Mouse (Mus musculus) heart, adult 10 weeks (tissue): Measurements from ENCODE around the gene Shd. TPM values are rescaled to one million over a fixed set of nuclear protein-coding genes. Genes with fewer than 3 reads are reported as not detected.

Source experiments
- polyA plus RNA-seq: library from polyadenylated mRNA; stranded (reverse); fragments of 350-450 nt; fragmentation: Illumina TruSeq; extraction: RNeasy Lipid Tissue Mini Kit (QIAGEN cat#74804); gene quantifications from one replicate; pipeline ENCODE4 v1.2.3, GENCODE M21; 2014; ENCODE audit warnings: low read depth, low replicate concordance

Gene Shd
- 1.4 TPM for polyA plus RNA-seq

GRCm38 (mm10) chr17:55969966-55970891 is at the start of gene Shd:
Shd (plus strand) TSS chr17:55970467.

GRCm38 (mm10) chr17:55949400-55949799 is 20.9 kb upstream of the Shd start, which contains the start of gene Zfp119b:
Zfp119b (minus strand) TSS chr17:55949500.

GRCm38 (mm10) chr17:55952447-55953027 is 17.7 kb upstream of the Shd start, which contains the start of gene Ebi3:
Ebi3 (plus strand) TSS chr17:55952640.

GRCm38 (mm10) chr17:55958918-55959728 is 11.1 kb upstream of the Shd start, which contains the start of gene Yju2:
Yju2 (plus strand) TSS chr17:55959099.

GRCm38 (mm10) chr17:55986030-55986961 is 16.0 kb downstream of the Shd start, which contains the start of gene Fsd1:
Fsd1 (plus strand) TSS chr17:55986509.

GRCm38 (mm10) chr17:56005415-56006061 is 35.3 kb downstream of the Shd start, which contains the start of the genes Stap2 and Mpnd:
Stap2 (minus strand) TSS chr17:56005584.
Mpnd (plus strand) TSS chr17:56005711.

Other genes starting within 250 kb of the Shd start
- gene Adgre4, start 220.5 kb upstream of the Shd start, polyA plus RNA-seq: 0.37 TPM
- gene Zfp119a, start 91.5 kb upstream of the Shd start, polyA plus RNA-seq: 4.1 TPM
- 5.3 TPM for gene Zfp959, start 78.4 kb upstream of the Shd start, polyA plus RNA-seq
- gene Zfp119b, start 21.0 kb upstream of the Shd start, polyA plus RNA-seq: 3.5 TPM
- gene Ebi3, start 17.8 kb upstream of the Shd start, polyA plus RNA-seq: 0.68 TPM
- gene Yju2, start 11.4 kb upstream of the Shd start, polyA plus RNA-seq: 7.9 TPM
- not detected for gene Fsd1, start 16.0 kb downstream of the Shd start, polyA plus RNA-seq
- gene Stap2, start 35.1 kb downstream of the Shd start, polyA plus RNA-seq: 21.5 TPM
- 61.8 TPM for gene Mpnd, start 35.2 kb downstream of the Shd start, polyA plus RNA-seq
- 17.7 TPM for gene Sh3gl1, start 66.2 kb downstream of the Shd start, polyA plus RNA-seq
- 0.94 TPM for gene Chaf1a, start 70.0 kb downstream of the Shd start, polyA plus RNA-seq
- gene Ubxn6, start 104.6 kb downstream of the Shd start, polyA plus RNA-seq: 62.5 TPM
- gene Hdgfl2, start 109.2 kb downstream of the Shd start, polyA plus RNA-seq: 54.3 TPM
- 155 TPM for gene Plin4, start 139.3 kb downstream of the Shd start, polyA plus RNA-seq
- 129 TPM for gene Plin5, start 147.1 kb downstream of the Shd start, polyA plus RNA-seq
- gene Lrg1, start 151.5 kb downstream of the Shd start, polyA plus RNA-seq: 41.9 TPM
- 5.3 TPM for gene Sema6b, start 169.9 kb downstream of the Shd start, polyA plus RNA-seq
- gene Tnfaip8l1, start 192.0 kb downstream of the Shd start, polyA plus RNA-seq: 1.0 TPM
- gene Mydgf, start 213.5 kb downstream of the Shd start, polyA plus RNA-seq: 29.3 TPM
- 33.3 TPM for gene Dpp9, start 248.4 kb downstream of the Shd start, polyA plus RNA-seq